Mouse (Mus musculus) urinary bladder, postnatal 36 days (tissue): ENCODE results near the gene Mto1.
"Not testable (repeated sequence)": the region's sequence is repeated elsewhere in the genome, so short reads cannot be mapped to it uniquely, and the experiment has no call there.

Source experiments
- DNase-seq, 2 experiments: peaks; one replicate each; pipeline ENCODE4 v3.0.0; 2022; ENCODE audit warnings: low spot score in 2 of 2, mixed read lengths in 1 of 2

Gene Mto1

DNA sequence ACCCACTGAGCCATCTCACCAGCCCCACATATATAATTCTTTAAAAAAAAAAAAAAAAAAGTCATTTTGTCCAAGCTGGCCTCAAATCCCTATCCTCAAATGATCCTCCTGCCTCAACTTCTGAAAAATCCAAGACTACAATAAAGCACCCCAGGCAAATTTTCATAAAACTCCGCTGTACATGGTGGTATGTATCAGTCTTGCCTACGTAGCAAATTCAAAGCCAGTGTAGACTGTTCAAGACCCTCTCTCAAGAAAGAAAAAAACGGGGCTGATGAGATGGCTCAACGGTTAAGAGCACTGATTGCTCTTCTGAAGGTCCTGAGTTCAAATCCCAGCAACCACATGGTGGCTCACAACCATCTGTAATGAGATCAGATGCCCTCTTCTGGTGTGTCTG, 27.9 kb downstream of the Mto1 start:
- no peak for DNase-seq

DNA sequence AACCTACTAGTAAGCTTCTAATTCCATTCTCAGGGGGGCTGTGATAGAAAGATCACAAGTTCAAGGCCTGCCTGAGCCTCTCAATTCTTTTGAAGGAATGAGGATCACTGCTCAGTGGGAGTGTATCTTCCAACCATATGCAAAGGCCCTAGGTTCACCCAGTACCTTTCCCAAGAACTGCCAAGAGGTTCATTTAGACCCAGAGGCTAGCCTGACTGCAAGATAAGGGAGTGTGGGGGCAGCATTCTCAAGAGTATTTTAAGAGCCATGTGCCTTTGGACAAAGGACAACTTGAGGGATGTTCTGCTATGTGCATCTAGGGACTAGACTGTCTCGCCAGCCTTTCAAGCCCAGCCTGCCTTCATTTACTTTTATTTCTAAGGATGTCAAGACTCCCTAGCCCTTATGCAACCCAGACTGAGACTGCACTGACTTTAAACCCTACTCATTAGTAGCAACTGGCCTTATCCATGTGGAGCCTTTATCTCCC, 28.6 kb downstream of the Mto1 start:
- no peak for DNase-seq

DNA sequence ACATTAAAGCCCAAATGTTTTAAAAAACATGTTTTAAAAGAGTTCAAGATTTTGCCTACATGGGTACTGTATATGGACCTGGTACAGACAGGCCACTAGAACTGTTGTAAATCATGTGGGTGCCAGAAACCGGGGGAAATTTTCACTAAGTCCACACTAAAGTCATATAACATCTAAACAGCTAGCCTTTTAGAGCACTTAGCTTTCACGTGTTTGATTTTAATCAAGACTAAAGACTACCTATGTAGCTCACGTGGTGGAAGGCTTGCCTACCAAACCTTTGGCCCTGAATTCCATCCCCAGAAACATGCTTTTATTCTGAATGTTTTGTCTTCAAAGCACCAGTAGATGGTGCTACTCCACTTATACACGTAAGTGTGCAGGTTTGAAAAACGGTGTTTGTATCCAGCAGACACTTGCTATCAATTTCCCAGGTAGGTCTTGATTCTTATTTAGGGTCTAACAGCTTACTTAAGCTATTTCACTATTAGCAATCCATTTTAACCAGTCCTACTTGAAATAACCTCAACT, 29.1 kb downstream of the Mto1 start:
- DNase-seq: no peak

DNA sequence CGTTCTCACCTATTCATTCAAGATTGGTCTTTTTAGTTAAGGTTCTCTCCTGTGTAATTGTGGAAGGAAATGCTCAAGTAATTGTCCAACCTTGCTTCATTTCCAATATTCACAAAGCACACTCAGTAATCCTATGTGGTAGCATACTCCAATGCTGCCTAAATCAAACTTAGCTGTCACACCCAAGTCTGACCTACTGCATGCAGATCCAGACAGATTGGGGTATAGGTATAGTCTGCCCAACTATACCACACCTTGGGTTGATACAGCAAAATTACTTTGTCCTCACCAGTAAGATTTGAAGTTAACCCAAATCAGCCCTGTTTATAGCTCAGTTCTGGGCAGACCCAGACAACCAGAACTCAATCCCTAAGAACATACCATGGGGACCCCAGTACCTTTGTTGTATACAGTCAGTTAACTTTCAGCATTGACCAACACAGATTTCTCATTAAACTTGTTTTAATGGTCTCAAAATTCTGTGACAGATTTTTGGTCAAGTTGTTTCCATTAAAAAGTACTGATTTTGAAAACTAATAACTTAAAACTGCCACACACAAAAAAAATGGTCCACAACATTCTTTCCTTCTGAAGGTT, 30.1 kb downstream of the Mto1 start:
- DNase-seq: not testable (repeated sequence)

DNA sequence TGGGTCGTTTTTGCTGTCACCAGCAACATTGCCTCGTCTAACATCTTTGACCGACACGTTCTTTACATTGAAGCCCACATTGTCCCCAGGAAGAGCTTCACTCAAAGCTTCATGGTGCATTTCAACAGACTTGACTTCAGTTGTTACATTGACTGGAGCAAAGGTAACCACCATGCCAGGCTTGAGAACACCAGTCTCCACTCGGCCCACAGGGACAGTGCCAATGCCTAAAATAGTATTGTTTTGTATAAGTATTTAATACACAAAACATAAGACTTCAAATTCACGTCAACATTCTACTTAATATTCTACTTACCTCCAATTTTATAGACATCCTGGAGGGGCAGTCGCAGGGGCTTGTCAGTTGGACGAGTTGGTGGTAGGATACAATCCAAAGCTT, 31.3 kb downstream of the Mto1 start:
- DNase-seq: not testable (repeated sequence)

DNA sequence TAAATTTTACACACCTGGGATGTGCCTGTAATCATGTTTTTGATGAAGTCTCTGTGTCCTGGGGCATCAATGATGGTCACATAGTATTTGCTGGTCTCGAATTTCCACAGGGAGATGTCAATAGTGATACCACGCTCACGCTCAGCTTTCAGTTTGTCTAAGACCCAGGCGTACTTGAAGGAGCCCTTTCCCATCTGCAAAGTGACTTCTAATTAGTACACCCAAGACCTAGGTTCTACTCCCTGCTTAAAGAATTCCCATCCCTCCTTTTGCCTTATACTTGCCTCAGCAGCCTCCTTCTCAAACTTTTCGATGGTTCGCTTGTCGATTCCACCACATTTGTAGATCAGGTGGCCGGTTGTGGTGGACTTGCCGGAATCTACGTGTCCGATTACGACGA, 32.2 kb downstream of the Mto1 start:
- not testable (repeated sequence) for DNase-seq

DNA sequence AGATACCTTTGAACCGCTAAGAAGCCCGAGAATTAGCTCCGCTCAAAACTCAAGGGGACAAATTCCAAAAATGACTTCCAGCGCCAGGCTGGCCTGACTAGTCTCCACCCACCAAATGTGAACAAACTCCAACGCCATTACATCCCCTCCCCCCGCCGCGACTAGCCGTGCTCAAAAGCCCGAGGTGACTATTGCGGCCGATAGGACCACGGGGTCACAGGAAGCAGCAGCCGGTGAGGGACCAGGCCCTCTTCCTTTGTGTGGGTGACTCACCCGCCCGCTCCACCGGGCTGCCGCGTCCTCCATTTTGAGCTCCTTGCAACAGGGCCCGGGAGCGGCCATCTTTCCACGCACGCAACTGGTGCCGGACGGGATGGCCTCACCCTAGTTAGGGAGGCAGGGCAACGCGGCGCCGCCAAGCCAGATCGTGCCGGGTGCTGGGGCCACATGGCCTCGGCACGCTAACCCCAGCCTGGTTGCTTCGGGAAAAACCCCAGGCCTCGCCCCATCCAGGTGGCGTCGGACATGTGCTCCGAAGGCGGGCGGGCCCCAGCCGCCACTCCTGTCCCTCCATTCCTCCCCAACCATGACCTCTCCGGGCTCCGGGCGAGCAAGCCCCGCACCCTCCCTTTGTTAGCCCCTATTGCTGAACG, 32.8 kb downstream of the Mto1 start:
- DNase-seq: peak; percentile 69 to 77

DNA sequence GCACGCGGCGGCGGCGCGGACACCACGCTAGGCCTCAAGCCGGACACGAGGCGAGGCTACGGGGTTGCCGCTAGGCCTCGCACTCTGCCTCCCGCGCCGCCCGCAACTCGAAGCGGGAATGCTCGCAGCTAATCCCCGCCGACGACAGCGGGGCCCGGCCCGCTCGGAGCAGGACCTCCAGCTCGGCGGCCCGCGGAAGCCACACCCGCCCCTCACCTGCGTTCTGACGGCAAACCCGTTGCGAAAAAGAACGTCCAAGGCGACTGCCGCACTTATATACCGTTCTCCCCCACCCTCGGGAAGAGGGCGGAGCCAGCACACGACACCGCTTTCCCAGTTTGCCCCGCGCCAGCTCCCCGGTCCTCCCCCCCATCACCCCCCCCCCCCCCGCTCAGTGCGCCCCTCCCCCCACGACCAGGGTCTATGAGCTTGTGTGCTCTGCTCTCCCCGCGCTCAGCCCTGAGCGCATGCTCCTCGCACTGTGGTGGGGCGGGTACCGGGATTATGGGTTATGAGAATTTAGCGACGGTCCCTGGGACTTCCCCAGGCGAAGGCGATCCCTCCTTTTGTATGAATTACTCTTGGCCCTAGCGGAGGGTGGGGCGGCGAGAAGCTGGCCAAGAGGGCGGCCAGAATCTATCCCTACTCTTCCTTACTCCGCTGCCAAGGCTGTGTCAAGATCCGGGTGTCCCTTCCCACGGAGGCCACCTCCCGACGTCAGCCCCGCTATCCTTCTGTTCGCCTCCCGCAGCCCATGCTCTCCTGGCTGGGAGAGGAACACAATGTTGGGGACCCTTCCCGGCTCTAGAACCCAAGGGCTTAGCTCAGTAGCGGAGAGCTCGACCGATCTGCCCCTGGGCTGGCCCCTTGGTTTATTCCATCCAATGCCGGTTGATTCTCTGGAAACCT, 33.7 kb downstream of the Mto1 start:
- peak; percentile 95 to 96 for DNase-seq

DNA sequence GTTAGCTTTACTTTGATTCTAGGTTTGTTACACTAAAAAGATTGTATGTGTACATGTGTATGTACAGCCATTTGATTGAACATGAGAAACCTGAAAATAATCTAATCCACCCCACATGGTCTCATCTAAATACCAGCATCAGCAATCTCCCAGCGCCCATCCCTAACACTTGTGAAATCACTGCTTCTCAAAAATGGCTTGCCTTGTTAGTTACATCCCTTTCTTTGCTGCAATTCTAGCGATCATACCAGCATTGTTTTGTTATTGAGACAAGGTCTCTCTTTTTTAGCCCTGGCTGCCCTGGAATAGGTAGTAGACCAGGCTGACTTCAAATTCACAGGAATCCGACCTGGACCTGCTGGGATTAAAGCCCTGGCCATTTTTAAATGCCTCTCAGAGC, 34.4 kb downstream of the Mto1 start:
- DNase-seq: no peak

DNA sequence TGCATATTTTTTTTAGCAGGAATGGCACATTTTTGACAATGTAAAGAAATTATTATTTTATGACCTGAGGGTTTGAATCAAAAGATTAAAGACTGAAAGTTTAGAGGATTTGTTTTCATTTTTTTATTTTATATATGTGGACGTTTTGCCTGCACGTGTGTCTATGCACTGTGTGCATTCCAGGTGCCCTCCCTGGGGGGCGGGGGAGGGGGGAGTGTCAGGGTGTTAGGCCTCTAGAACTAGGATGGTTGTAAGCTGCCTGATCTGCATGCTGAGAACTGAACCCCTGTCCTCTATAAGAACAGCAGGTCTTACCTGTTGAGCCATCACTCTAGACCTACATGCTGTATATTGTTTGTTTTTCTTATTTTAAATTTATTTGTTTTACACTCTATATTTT, 36.7 kb downstream of the Mto1 start:
- DNase-seq: no peak

DNA sequence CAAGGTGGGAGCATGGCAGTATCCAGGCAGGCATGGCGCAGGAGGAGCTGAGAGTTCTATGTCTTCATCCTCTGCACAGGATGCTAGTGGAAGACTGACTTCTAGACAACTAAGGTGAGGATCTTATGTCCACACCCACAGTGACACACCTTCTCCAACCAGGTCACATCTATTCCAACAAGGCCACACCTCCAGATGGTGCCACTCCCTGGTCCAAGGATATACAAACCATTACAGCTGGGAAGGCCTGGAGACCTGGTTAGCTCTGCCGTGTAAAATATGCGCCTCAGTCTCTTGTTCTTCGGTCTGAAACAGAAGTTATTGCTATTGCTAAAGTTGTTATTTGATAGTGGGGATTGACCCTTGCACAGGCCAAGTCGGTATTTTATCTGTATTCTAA, 40.0 kb downstream of the Mto1 start:
- DNase-seq: not testable (repeated sequence)

DNA sequence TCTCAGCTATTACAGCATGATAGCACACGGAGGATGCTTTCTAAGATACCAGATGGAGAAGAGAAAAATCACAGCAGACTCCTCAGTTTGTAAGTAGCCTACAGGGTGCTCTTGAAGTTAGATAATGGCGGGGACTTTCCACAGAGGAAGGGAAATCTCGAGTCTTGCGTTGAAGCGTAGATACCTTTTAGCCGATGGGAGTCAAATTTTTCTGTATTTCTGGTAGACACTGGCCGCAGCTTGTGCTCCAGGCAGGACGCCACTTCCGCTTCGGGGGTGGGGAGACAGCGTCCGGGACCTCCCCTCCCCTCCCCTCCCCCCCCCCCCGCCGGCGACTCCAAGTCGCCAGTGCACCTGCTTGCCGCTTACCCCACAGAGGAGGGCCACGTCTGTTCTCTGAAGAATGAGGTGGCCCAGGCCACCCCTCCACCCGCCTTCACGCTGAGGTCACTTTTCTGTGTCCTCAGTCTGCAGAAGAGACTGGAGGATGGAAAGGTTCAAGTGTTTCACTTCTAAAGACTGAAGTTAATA, 40.9 kb downstream of the Mto1 start, which contains the start of gene Eef1a1:
Gene Eef1a1 (minus strand): TSS at position 262 of the 531 bp plus-strand sequence.
- DNase-seq: peak; percentile 59 to 63

DNA sequence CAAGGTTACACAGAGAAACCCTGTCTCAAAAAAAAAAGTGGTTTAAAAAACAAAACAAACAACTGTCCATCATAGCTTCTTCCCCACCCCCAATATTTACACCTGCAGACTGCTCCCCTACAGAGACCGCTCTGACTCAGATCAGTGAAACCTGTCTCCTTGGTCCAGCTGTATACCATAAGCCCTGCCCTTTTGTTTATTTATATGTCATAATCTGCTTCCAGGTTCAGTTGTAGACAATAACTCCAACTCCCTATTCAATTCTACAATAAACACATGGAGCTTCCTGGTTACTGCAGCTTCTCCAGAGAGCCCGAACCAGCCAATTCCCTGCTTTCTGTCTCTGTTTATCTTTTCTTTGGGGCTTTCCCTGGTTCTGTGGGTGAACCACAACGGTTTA, 43.2 kb downstream of the Mto1 start:
- no peak for DNase-seq

DNA sequence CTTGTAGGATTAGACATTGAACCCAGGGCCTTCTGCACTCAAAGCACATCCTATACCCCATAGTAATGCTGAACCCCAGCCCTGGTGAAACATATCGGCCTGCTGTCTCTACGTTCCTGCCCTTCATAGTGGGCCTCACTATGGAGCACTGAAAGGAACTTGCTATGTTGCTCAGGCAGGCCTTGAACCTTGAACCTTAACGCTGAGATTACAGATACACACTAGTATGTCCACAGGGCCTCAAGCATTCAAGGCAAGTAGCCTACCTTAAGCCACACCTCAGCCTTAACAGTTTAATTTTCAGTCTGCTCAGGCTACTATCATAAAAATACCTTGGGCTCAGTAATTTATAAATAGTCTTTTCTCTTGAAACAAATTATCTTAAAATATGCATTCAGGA, 44.2 kb downstream of the Mto1 start:
- no peak for DNase-seq

DNA sequence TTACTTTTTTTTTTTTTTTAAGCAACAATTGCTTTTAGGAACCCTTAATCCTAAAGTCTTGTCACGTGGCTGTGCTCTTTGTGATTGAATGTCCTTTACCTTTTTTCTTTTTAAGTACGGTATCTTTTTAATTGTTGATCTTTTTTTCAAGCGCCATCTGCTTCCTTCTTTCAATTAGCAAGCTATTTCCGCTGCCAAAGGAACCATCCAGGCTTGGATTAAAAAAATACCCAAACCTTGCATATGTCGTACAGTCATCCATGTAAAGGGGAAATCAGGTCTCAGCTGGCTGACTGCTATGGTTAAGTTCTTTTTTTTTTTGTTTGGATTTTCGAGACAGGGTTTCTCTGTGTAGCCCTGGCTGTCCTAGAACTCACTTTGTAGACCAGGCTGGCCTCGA, 45.2 kb downstream of the Mto1 start:
- DNase-seq: no peak

DNA sequence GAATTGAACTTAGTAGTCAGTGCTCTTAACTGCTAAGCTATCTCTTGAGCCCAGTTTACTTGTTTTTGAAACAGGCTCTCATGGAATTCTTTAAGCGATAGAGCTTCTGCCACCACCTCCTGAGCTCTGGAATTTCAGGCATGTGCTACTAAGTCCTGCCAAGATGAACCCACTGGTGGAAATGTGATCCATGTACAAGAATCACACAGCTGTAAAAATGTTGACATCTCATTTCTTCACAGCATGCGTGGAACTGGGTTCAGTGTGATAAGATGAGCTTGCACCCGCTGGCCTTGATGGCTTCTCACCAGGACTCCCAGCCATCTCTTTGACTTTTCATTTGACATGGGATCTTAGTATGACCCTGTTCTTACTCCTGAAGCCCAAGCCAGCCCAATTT, 52.4 kb downstream of the Mto1 start:
- no peak for DNase-seq

DNA sequence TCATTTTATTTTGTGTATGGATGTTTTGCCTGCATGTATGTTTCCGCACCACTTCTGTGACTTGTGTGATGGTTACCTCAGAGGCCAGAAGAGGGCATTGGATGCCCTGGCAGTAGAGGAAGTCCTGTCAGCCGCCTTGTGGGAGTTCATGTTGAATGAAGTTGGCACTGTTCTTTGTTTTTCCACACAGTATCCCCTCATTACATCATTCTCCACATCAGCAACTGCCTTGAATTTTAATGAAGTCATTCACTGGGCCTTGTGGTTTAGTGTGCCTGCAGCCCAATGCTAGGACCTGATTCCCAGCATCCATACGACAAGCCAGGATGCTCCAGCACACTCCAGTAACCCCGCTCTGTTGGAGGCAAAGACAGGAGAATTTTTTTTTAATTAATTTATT, 53.3 kb downstream of the Mto1 start:
- no peak for DNase-seq

DNA sequence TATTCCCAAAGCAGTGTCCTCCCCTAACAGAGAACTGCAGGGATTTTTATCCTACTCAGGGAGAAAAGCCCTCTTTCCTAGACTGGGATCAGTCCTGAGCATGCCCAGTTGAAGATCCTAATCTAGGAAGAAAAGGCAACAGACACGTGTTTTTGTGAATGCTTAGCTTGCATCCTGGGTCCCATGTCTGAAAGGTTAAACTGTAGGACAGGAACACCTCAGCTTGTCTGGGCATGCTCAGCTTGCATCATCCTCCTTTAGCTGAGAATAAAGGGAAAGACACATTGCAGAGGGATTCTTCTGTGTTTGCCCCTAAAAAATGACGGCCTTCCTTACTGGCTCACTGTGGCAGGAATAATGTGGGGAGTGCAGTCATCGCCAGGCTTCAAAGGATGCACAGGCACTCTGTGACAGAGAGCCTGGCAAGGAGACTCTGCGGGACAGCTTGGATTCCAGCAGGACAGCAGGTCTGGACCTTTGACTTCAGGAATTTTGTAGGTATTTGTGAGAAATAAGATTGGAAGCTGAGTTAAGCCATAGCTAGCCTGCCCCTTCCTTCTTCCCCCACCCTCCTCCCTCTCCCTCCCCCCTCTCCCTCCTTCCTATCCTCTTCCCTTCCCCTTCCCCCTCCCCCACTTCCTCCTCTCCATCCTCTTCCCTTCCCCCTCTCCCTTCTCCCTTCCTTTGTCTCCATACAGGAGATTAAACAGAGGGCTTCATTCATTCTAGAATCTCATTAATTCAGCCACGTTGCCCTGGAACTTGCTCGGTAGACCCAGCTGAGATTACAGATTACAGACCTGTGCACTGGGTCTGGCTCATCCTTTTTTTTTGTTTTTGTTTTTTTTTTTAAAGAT, 55.4 kb downstream of the Mto1 start:
- DNase-seq: no peak

DNA sequence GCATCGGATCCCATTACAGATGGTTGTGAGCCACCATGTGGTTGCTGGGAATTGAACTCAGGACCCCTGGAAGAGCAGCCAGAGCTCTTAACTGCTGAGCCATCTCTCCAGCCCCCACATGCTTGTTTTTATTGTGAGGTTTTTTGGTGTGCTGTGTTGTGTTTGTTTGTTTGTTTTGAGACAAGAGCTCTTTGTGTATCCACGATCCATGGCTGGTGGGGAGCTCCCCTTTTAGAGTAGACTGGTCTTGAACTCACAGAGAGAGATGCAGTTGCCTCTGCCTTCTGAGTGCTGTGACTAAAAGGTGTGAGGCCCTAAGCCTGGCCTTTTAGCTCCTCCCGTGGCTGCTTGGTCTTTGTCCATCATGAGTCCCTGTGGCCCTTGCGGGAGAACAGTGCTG, 56.1 kb downstream of the Mto1 start:
- DNase-seq: no peak

DNA sequence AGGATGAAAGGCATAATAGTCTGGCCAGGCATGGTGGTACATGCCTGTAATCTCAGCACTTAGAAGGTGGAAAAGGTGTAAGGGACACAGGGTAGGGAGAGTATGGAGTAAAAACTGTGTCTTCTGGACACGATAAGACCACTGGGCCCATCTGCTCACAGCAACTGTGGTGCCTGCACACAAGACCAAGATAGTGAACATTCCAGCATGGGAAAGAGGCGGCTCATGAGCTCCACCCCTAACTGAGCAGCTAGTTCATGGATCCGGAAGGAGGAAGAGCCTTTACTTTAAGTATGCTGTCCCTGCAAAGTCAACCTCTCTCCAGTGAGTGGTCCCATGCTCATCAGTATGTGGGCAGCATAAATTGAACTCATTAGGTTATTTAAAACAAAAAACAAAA, 56.7 kb downstream of the Mto1 start:
- no peak for DNase-seq

DNA sequence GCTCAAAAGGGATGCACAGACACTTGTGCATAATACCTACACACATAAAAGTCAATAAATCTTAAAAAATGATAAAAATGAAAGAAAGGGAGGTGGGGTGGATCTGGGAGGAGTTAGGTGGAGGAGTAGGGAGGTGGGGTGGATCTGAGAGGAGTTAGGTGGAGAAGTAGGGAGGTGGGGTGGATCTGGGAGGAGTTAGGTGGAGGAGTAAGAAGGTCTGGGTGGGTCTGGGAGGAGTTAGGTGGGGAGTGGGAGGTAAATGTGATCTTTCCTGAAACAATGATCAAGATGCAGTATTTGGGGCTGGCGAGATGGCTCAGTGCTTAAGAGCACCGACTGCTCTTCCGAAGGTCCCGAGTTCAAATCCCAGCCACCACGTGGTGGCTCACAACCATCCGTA, 57.2 kb downstream of the Mto1 start:
- DNase-seq: no peak
